Mouse (Mus musculus): ENCODE measurements around the gene Chst4. TPM values are rescaled to one million over a fixed set of nuclear protein-coding genes. Genes with fewer than 3 reads are reported as not detected.

Chst4 gene
- polyA plus RNA-seq, 1 experiment, result 50.1 TPM

Other genes with a start within 250 kb of the Chst4 start
- gene Phlpp2, start 171.2 kb downstream of the Chst4 start, polyA plus RNA-seq (2012; rRNA removed), result 10.4 and 24.2 TPM in 2 replicates
- gene Marveld3, start 77.5 kb downstream of the Chst4 start, polyA plus RNA-seq (2012; rRNA removed), result 26.9 and 29.0 TPM in 2 replicates
- gene Tat, start 49.3 kb downstream of the Chst4 start, polyA plus RNA-seq (2012; rRNA removed), result 0.77 and 18.1 TPM in 2 replicates
- gene Zfp612, start 40.0 kb upstream of the Chst4 start, polyA plus RNA-seq (2012; rRNA removed), result 0.95 and 1.0 TPM in 2 replicates
- not detected in 2 replicates for gene Gm21964, start 61.5 kb upstream of the Chst4 start, polyA plus RNA-seq (2012; rRNA removed)
- gene Gm17720, start 63.0 kb upstream of the Chst4 start, polyA plus RNA-seq (2012; rRNA removed), result not detected in 2 replicates
- gene Calb2, start 128.5 kb upstream of the Chst4 start, polyA plus RNA-seq (2012; rRNA removed), result 4.9 and 5.2 TPM in 2 replicates
- 3.6 and 3.9 TPM in 2 replicates for gene Cmtr2, start 175.9 kb upstream of the Chst4 start, polyA plus RNA-seq (2012; rRNA removed)
- gene Hydin, start 227.2 kb upstream of the Chst4 start, polyA plus RNA-seq (2012; rRNA removed), result not detected in 2 replicates

All from large intestine, adult 2 months (tissue).